Mouse (Mus musculus): ENCODE measurements around the gene Serpinf2.

Gene Serpinf2

DNA sequence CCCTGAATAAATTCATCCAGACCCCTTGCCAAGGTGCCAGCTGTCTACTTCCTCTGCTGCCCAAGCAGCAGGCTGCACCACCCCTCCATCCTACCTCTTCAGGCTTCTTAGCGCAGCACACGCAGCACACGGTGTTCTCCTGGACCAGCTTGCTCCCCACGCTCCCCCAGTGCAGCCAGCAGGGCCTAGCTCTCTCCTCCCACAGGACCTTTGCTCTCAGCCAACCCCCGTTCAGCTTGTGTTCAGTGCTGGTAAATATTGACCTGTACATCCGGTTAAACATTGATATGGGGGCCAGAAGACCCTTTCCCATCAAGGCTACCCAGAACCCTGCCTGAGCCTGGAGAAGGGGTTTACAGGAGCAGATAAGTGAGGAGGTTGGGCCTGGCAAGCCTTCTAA, at the start of gene Serpinf2:
Gene Serpinf2 (minus strand): TSS at position 229 of the 400 bp plus-strand sequence.
- DNase-seq (ENCODE audit: low spot score in 2 of 2) = no peak

DNA sequence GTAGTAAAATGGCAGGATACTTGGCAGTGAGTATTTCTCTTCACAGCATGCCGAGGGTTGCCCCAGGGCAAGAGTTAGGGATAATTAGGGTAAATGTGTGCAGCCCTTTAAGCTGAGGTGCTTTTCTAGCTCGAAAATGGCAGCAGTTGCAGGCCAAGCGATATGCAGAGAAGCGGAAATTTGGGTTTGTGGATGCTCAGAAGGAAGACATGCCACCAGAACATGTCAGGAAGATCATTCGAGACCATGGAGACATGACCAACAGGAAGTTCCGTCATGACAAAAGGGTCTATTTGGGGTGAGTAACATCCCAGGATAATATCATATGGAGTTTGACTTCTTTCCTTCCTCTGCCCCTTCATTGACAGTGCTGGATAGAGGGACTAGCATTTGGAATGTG, 48.1 kb upstream of the Serpinf2 start:
- no peak for DNase-seq (ENCODE audit: low spot score in 2 of 2)

DNA sequence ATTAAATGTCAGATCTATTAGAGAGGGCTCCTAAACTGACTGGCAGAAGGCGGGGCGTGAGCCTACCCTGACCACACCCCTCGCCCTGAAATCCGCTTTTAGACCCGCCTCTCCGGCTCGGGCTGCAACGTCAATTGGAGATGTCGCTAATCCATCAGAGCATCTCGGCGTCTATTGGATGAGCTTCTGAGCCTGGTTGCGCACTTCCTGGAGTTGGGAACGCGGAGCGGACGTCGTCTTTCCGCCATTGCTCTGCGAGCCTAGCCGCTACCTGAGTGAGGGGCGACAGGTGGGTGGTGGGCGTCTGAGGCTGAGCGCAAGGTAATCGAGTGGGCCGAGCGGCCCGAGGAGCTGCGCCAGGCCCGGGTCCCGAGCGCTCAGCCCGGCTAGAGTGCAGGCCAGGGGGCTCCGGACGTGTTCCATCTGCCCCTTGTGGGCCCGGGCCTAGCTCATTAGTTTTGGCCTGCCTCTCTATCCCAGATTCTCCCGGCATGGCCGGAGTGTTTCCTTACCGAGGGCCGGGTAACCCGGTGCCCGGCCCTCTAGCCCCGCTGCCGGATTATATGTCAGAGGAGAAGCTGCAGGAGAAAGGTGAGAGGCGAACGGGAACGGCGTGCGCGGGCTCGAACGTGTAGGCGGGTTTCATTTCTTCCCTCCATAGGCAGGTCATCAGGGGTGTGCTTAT, 47.4 kb upstream of the Serpinf2 start, which contains the start of gene Prpf8:
Gene Prpf8 (plus strand): TSS at position 216 of the 685 bp plus-strand sequence.
- peak; percentile 95 to 100 for DNase-seq (ENCODE audit: low spot score in 2 of 2)

DNA sequence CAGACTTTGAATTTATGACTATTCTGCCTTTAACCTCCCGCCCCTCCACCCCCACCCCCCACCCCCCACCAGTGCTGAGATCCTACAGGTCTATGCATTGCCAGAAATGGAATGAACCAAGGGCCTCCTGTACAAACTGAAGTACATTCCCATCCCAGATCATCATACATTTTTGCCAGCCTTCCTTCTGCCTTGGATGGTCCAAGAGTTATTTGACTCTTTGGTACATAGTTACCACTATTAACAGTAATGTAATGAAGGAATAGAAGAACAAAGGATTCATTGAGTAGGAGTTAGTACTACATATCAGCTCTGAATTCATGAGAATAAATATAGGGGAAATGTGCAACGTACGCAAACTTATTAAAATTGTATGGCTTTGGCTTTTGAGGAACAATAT, 46.8 kb upstream of the Serpinf2 start:
- DNase-seq (ENCODE audit: low spot score in 2 of 2) = no peak

DNA sequence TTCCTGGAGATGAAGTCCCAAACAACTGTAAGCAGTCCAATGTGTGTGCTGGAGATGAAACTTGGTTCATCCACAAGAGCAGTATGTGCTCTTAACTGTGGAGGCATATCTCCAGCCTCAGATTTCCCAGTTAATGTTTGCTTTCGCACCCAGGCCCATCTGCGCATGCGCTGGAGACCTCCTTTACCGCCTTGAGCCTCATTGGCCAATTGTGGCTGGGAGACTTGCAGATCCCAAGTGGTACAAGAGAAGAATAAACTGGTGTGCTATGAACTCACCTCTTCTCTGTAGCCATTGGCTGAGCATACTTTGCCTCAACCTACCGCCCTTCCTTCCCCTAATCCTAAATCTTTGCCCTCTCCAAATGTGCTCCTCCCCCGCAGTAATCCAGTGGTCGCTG, 34.0 kb upstream of the Serpinf2 start:
- no peak for DNase-seq (ENCODE audit: low spot score in 2 of 2)

DNA sequence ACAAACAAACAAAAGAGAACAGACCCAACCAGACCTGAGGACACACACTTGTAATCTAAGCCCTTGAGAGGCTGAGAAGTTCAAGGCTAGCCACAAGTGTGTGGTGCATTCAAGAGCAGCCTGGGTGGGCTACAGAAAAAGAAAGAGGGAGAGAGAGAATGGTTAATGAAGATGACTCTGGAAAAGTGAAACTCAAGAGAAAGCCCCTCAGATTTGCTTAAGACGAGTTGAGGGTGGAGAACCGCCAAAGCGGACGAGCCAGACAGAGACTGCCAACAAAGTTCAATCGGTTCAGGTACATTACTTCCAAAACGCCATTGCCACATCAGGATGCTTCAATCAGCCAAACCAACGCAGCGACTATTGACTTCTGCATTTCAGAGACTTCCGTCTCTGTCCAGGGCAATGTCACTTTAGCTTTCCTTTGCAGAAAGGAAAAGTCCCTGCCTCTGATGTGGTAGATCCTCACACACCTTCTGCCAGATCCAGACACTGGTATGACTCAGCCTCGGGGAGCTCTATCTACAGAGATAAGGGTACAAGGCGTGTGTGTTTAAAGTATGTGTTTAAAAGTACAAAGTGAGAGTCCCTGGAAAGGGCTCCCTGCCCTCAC, 33.2 kb upstream of the Serpinf2 start:
- no peak for DNase-seq (ENCODE audit: low spot score in 2 of 2)

DNA sequence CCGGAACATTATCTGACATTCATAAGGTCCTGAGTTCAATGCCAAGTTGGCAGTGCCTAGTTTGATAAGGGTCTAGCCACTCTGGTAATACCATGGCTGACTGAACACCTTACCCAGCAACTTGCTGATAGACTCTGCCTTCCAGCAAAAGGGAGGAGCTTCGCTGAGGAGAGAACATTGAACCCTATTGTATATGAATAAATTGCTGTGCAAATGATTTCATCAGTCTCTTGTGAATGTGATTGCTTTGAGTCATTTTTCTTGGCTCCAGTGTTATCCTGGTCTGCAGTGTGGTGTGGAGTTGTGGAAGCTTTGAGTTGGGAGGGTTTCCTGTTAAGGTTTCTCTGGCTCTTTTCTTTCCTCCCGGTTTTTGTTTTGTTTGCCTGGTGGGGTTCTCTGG, 31.3 kb upstream of the Serpinf2 start:
- DNase-seq (ENCODE audit: low spot score in 2 of 2) = no peak

DNA sequence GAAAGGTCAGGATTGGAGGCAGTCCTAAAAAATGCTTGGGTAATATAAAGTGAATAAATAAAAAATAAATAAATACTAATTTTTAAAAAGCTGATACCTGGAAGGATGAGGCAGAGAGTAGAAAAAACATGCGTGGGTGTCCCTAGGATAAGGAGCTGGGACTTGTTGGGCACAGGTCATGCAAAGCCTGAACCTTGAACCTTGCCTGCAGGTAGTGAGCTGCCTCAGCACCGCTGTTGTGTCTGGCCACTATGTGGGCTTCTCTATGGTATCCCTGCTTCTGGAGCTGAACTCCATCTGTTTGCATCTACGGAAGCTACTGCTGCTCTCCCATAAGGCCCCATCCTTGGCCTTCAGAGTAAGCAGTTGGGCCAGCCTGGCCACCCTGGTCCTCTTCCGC, 29.9 kb upstream of the Serpinf2 start:
- no peak for DNase-seq (ENCODE audit: low spot score in 2 of 2)

DNA sequence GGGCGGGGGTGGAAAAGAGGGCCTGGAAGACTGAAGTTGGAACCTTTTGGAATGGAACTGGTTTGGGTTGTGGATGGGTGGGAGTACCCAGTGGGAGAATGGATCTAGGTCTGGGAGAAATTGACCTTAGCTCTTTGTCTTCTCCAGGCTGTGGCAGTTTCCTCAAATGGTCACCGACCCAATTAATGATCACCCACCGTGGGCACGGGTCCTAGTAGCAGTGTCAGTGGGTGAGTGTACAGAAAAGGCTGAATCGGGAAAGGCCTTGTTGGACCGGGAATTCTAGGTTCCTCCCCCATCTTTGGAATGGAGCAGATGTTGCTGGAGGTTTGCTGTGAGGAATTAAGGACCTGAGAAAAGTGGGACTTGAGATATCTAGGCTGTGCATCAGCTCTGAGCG, 29.0 kb upstream of the Serpinf2 start:
- DNase-seq (ENCODE audit: low spot score in 2 of 2) = no peak

DNA sequence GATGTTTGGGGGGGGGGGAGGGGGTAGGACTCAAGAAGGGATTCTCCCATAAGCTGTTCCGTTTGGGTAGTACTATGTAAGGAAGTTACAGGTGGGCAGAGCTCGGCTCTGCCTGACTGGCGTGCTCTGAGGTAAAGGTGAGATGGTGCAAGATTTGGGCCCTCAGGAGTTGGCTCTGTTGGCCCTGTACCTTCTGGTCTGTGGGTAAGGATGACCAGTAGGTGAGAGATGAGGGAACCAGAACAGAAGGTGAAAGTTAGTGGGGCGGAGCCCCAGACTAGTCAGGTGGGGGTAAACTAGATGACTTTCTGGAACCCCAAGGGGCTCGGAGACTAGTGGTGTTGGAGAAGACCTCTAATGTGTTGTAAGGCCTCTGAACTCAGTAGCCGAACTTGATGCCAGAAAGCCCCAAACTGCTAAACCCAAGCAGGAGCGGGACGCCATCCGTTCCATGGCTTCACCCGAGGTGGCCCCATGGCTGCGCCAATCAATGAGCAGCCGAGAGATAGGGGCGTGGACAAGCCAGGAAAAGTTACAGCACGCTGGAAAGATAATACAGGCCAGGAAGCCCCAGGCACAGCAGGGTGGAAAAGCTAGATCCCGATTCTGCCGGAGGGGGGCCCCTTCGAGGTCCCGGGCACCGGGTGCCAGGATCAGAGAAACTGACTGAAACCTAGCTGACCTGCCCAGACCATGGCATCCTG, 28.3 kb upstream of the Serpinf2 start:
- DNase-seq (ENCODE audit: low spot score in 2 of 2) = no peak

DNA sequence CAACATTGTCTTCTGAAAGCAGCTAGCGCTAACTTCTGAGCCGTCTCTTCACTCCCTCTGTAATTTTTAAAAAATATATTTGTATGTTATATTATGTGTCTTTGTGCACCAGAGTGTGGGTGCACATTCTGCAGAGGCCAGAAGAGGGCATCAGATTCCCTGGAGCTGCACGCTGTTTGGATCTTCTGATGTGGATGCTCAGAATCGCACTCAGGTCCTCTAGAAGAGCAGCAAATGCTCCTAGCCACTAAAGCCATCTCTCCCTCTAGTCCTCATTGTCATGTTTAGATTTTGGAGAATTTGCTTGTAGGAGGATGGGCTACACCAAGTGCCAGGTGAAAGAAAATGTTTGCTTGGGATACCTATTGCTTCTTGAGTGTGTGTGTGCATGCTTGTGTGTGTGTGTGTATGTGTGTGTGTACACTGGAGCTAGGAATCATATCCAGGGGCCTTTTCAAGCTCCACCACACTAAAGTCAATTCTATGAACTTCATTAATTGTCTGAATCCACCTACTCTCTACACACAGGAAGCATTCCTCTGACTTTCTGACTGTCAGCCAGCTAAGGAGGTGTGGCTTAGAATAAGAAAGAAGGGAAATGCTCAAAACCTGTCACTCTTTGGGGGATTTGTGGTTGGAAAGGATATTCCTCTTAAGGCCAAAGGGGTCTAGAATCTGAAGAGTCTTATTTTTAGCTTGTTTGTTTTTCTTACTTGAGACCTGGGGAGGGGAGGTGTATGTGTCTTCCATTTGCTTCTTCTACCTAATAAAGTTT, 27.5 kb upstream of the Serpinf2 start:
- DNase-seq (ENCODE audit: low spot score in 2 of 2) = no peak

DNA sequence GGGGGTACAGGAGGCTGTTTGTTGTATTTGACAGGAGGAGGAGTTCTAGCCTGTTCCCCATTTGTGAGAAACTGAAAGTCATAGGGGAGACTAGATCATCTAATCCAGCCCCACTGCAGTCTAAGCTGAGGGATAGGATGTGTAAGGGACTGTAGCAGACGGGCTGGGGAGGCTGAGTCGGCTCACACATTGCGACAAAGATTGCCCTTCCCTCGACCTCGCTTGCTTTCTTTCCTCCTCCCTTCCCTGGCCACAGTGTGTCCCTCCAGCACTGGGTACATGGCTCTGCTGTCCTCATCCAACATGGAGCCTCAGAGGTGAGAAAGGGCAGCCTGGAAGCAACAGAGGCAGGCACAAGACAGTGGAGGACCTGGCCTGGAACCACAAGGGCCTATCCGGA, 25.7 kb upstream of the Serpinf2 start:
- DNase-seq (ENCODE audit: low spot score in 2 of 2) = no peak

DNA sequence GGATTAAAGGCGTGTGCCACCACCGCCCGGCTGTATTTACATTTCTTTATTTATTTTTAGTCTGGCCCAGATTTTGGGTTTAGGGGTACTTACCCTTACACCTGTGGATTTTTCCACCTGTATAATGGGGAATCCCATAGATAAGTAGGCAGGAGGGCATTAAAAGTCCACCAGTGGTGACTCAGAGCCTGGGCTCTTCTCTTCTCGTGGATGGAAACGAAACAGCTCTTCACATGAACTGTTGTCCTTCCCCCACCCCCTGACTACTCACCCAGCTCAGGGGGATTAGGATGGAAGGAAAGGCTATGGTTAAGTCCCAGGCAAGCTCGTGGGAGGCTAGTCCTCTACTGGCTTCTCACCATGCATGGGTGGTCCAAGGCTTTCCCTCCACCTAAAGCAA, 25.0 kb upstream of the Serpinf2 start:
- no peak for DNase-seq (ENCODE audit: low spot score in 2 of 2)

DNA sequence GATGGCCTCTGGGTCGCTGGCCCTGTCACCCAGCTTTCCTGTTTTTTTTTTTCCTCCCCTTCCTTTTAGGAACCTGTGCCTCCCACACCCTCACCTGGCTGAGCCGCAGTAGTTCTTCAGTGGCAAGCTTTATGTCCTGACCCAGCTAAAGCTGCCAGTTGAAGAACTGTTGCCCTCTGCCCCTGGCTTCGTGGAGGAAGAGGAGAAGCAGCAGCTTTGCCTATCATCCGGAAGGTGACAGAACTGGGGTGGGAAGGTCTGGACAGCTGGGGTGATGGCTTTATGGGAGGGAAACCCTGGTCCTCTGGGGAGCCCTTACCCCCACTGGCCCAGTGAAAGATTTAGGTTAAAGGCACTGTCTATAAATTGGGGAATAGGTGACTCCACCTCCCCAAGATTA, 24.2 kb upstream of the Serpinf2 start:
- DNase-seq (ENCODE audit: low spot score in 2 of 2) = no peak

DNA sequence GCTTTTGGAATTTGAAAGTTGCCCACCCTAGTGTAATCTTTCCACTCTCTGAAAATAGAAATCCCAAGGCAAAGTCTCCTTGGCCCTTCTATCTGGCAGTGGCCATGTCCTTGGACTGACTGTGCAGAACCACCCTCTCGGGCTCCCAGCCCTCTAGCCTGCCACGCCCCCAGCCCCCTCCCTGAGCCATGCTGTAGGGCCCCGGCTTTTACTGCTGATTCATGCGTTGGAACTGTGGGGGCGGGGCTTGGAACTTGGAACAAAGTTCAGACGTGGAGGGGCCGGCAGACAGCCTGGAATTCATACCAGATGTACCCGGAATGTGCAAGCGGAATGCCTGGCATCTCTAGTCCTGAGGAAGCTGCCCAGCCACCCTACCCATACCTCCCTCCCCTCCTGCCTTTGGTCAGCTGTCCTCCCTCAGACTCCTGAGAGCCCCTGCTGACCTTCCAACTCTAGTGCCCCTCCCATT, 23.5 kb upstream of the Serpinf2 start:
- peak in 1 of 2 experiments; percentile 44 for DNase-seq (ENCODE audit: low spot score in 2 of 2)

DNA sequence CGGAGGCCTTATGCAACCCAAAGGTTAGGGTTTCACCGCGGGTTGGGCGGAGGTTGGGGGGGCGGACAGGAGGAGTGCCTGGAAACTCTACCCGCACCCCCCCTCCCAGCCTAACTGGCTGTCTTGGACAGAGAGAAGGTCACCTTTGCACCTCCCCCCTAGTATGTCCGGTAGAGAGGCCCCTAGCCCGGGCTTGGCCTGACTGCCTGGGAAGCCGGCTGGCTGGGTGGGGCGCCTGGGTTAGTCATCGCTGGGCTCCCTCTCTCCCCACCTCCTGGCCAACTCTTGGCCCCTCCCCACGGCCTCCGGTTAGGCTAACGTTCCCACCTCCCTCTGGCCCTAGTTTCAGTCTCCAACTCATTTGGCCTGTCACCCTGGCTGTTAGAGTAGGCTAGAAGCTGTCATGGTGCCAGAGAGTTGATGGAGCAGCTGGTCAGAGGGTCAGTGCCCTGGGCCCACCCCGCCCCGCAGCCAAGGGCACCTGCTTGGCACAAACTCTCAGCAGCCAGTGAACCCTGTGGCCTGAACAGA, 22.9 kb upstream of the Serpinf2 start:
- DNase-seq (ENCODE audit: low spot score in 2 of 2) = peak in 1 of 2 experiments; percentile 49

DNA sequence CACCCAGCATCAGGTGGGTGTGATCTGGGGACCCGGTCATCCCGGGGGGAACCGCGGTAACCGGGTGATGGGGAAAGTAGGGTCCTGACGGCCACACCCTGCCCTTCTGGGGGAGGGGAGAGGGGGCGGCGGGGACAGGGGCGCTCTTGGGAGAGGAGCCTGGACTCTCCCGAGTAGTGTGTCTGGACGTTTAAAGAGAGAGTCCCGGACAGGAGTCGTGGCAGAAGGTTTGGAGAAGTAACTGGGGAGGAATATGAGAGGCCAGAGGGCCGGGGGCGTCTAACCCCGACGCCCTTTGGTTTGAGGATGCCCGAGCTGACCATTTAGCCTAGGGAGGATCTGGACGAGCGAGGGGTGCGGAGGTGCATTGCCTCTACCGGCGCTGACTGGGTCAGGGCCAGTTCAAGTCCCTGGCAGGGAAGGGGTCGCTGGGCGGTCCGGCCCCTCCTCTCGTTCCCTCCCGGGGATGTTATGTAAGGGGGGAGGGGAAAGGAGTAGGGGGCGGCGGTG, 22.4 kb upstream of the Serpinf2 start:
- DNase-seq (ENCODE audit: low spot score in 2 of 2) = no peak

DNA sequence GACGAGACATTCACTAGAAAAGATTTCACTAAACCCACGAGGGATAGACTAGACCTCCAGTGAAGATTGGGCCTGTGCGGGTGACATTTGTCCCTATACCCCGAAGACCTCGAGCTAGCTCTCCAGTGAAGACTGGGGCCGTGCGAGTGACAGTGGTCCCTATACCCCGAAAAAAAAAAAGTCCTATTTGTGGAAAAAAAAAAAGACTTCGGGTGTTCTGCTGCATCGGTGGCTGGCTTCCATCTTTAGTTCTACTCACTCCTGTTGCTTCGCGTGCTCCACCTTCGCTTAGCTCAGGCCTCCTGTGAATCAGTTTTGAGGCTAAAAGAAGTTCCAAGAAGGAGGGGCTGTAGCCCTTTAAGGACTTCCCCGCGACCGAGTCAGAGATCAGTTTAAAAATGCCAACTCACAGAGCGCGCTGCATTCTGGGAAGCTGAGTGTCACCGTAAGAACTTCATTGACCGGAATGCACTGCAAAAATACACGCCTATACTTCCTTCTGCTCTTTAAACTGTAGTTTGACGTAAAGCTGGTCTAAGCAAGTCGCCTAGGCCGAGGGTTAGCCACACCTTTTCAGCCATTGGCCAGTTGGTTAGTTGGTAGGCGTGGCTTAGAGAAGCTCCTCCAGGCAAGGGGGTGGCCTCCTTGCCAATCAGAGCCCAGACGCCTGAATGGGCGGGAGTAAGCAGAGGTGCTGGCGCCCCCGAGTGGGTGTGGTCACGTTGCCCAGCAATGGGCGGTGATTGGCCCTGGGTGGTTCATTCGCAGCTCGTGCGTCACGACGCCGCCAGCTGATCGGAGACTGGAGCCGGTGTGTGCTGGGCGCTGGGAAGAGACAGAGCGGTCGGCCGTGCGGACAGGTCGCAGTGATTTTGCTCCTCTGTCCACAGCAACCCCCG, 21.7 kb upstream of the Serpinf2 start, which contains the start of gene Tlcd2:
Gene Tlcd2 (plus strand): TSS at position 872 of the 899 bp plus-strand sequence.
- peak; percentile 99 to 100 for DNase-seq (ENCODE audit: low spot score in 2 of 2)

DNA sequence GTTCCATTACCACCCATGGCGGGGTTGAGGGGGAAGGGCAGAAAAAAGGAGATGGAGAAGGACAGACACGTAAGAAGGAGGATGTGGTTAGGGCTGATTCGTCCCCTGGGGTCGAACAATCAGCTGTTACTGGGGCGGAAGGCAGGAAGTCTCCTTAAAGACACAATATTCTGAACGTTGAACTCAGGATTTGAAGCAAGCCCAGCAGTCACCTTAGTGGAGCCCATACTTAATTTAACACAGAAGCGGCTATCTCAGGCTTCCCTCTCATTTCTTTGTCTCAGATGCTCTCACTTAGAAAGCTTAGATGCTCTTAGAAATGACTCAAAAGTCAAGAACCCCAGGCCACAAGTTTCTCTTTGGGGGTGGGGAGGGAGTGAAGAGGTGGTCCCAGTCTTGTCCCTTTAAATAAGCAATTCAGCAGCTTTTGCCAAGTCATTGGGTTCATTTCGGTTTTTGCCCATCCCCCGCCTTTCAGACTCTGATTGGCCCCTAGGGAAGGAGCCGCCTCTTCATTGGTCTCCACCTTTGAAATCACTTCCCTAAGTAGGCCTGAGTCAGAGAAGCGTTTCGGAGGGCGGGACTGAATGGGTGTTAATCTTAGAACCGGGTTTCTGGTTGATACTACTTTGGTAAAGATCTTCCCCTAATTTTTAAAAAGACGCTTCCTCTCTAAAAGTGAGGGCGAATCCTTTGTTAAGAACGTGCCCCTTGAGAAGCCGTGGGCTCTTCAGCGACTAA, 20.9 kb upstream of the Serpinf2 start:
- peak; percentile 89 to 96 for DNase-seq (ENCODE audit: low spot score in 2 of 2)

DNA sequence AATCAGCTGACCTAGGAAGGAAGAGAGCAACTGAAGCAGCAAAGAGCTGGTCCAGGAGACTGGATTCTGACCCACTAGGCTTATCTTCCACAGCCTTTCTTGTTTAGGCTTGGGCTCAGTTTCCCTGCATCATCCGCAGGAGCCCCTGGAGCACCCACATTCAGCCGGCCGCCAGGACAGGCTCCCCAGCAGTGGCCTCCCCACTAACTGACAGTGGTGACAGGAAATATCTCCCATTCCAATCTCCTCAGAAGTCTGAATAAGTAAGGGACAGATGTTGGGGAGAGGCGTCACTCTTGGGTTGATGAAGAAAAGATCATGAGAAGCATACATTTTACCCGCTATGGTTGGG, 20.3 kb upstream of the Serpinf2 start:
- DNase-seq (ENCODE audit: low spot score in 2 of 2) = no peak
